In genomic region chr17:25409621-25410020, GRCm38 (mm10) we compare ENCODE assay signal across 18 mouse cellular contexts. TPM values are rescaled to one million over a fixed set of nuclear protein-coding genes. Genes with fewer than 3 reads are reported as not detected.
DNase-seq lines count a peak whose midpoint lies in the region; ATAC-seq and TF ChIP-seq lines count a peak whose summit lies in the region.
"Had no signal": no experiment of that assay in that cellular context is flagged by ENCODE, and none has a peak within 500 bp of the region (broad histone marks: within the 10 kb centered on the region; RNA-seq: fewer than 3 reads in every experiment).

No protein-coding gene starts in this region.

- peaks cover 72% of the 10 kb centered on the region for H3K4me1 ChIP-seq in heart, embryonic 16.5 days (ENCODE audit: control insufficient read depth, insufficient read depth, low read length)
- peaks cover 69% of the 10 kb centered on the region for H3K4me1 ChIP-seq in embryonic facial prominence, embryonic 15.5 days
- peaks cover 55% of the 10 kb centered on the region for H3K4me1 ChIP-seq in midbrain, embryonic 14.5 days (ENCODE audit: control insufficient read depth, insufficient read depth, low read length)
- H3K4me1 ChIP-seq in liver, postnatal 0 days (ENCODE audit: insufficient read depth): peaks cover 2% of the 10 kb centered on the region; the same call in 1 of the 2 replicates

- H3K27ac ChIP-seq in heart, embryonic 16.5 days (ENCODE audit: low read length): peak overlapping the region; percentile 60
- peak overlapping the region; percentile 61 for H3K27ac ChIP-seq in embryonic facial prominence, embryonic 15.5 days (replicated peaks)
- H3K27ac ChIP-seq in midbrain, embryonic 14.5 days (replicated peaks; ENCODE audit: low read depth, low read length): peak overlapping the region; percentile 32; the same call in 1 of the 2 replicates
- no peak overlapping the region for H3K27ac ChIP-seq in liver, postnatal 0 days (ENCODE audit: low read depth)
- H3K27ac ChIP-seq: gastrocnemius, adult 2 months; stomach, embryonic 15.5 days had no signal

- no peaks in the 10 kb centered on the region for H3K27me3 ChIP-seq in heart, embryonic 16.5 days (ENCODE audit: control insufficient read depth, insufficient read depth, low read length)
- no peaks in the 10 kb centered on the region for H3K27me3 ChIP-seq in embryonic facial prominence, embryonic 15.5 days
- H3K27me3 ChIP-seq in midbrain, embryonic 14.5 days (ENCODE audit: control insufficient read depth, insufficient read depth, low read length): no peaks in the 10 kb centered on the region
- H3K27me3 ChIP-seq in liver, postnatal 0 days (ENCODE audit: insufficient read depth, low read length): no peaks in the 10 kb centered on the region
- H3K27me3 ChIP-seq: Patski; stomach, embryonic 15.5 days had no signal

- no peaks in the 10 kb centered on the region for H3K36me3 ChIP-seq in heart, embryonic 16.5 days (ENCODE audit: control insufficient read depth, insufficient read depth)
- no peaks in the 10 kb centered on the region for H3K36me3 ChIP-seq in embryonic facial prominence, embryonic 15.5 days
- H3K36me3 ChIP-seq in midbrain, embryonic 14.5 days (ENCODE audit: control insufficient read depth, insufficient read depth, low read length): no peaks in the 10 kb centered on the region
- H3K36me3 ChIP-seq in liver, postnatal 0 days (replicated peaks; ENCODE audit: insufficient read depth, low read length): no peaks in the 10 kb centered on the region
- H3K36me3 ChIP-seq: stomach, embryonic 15.5 days had no signal

- H3K9ac ChIP-seq in heart, embryonic 16.5 days (ENCODE audit: low read length): peak overlapping the region; percentile 52; the same call in 1 of the 2 replicates
- H3K9ac ChIP-seq in embryonic facial prominence, embryonic 15.5 days: no peak overlapping the region
- no peak overlapping the region for H3K9ac ChIP-seq in midbrain, embryonic 14.5 days (replicated peaks; ENCODE audit: low read length)
- no peak overlapping the region for H3K9ac ChIP-seq in liver, postnatal 0 days (replicated peaks)
- H3K9ac ChIP-seq: stomach, embryonic 15.5 days had no signal

- no peak overlapping the region for H3K4me2 ChIP-seq in heart, embryonic 16.5 days (ENCODE audit: low read depth, low read length)
- no peak overlapping the region for H3K4me2 ChIP-seq in embryonic facial prominence, embryonic 15.5 days (replicated peaks)
- H3K4me2 ChIP-seq in midbrain, embryonic 14.5 days (ENCODE audit: low read length): no peak overlapping the region
- no peak overlapping the region for H3K4me2 ChIP-seq in liver, postnatal 0 days (ENCODE audit: low read depth, low read length)
- H3K4me2 ChIP-seq: stomach, embryonic 15.5 days had no signal

- TF ChIP-seq EP300 in liver, postnatal 0 days (IDR thresholded peaks at IDR 0.05; ENCODE audit: low read depth): no peak

- ATAC-seq in heart, embryonic 16.5 days (replicated peaks; ENCODE audit: extremely low read depth, insufficient read depth, low FRiP score): no peak
- no peak for ATAC-seq in embryonic facial prominence, embryonic 15.5 days (ENCODE audit: insufficient number of reproducible peaks, low FRiP score, low TSS enrichment, low read depth)
- ATAC-seq in midbrain, embryonic 14.5 days (ENCODE audit: low FRiP score, low TSS enrichment): no peak
- ATAC-seq in liver, postnatal 0 days: no peak
- ATAC-seq: Patski had no signal

- DNase-seq in heart, postnatal 14 days: no peak
- DNase-seq in brain, embryonic 14.5 days (ENCODE audit: low read depth): peak; percentile 69
- no peak for DNase-seq in midbrain, embryonic 14.5 days
- DNase-seq in liver, postnatal 0 days: no peak
- DNase-seq in frontal cortex, postnatal 14 days (ENCODE audit: low spot score in 2 of 2): no peak
- DNase-seq: cerebellum, postnatal 25 days; gastrocnemius, adult 2 months; lung, adult 18-20 months; thymus, postnatal 25 days had no signal

- no peak for TF ChIP-seq POLR2A in brain, embryonic 14.5 days (IDR thresholded peaks at IDR 0.05; ENCODE audit: borderline replicate concordance, extremely low read depth, insufficient read depth, insufficient read length, poor library complexity, severe bottlenecking)

- TF ChIP-seq CTCF in brain, embryonic 14.5 days (IDR thresholded peaks at IDR 0.05; ENCODE audit: borderline replicate concordance, extremely low read depth, insufficient read depth, insufficient read length): no peak
- no peak for TF ChIP-seq CTCF in liver, postnatal 0 days (IDR thresholded peaks at IDR 0.05; ENCODE audit: low read depth)

- H3K4me3 ChIP-seq in heart, embryonic 16.5 days (ENCODE audit: low read length): no peak overlapping the region
- H3K4me3 ChIP-seq in embryonic facial prominence, embryonic 15.5 days (replicated peaks): no peak overlapping the region
- H3K4me3 ChIP-seq in midbrain, embryonic 14.5 days (replicated peaks; ENCODE audit: low read depth, low read length): no peak overlapping the region
- no peak overlapping the region for H3K4me3 ChIP-seq in liver, postnatal 0 days (ENCODE audit: low read depth, low read length)
- H3K4me3 ChIP-seq: gastrocnemius, adult 2 months; myocyte; stomach, embryonic 15.5 days had no signal

- WGBS in heart, embryonic 16.5 days: 75% methylated on average over 7 of the region's 7 CpGs
- WGBS in embryonic facial prominence, embryonic 15.5 days: 26% methylated on average over 7 of the region's 7 CpGs
- WGBS in midbrain, embryonic 14.5 days: 59% methylated on average over 7 of the region's 7 CpGs
- WGBS in liver, postnatal 0 days (ENCODE audit: insufficient replicate concordance): 74% methylated on average over 7 of the region's 7 CpGs

- no peaks in the 10 kb centered on the region; the same call in 1 of the 2 replicates for H3K9me3 ChIP-seq in heart, embryonic 16.5 days (replicated peaks; ENCODE audit: control insufficient read depth, low read length)
- H3K9me3 ChIP-seq in embryonic facial prominence, embryonic 15.5 days (replicated peaks): no peaks in the 10 kb centered on the region
- no peaks in the 10 kb centered on the region for H3K9me3 ChIP-seq in midbrain, embryonic 14.5 days (ENCODE audit: control insufficient read depth, low read length)
- no peaks in the 10 kb centered on the region for H3K9me3 ChIP-seq in liver, postnatal 0 days (ENCODE audit: low read length)
- H3K9me3 ChIP-seq: stomach, embryonic 15.5 days had no signal

- intact Hi-C loops in heart, postnatal 14 days (cut with DNase I): no loop called here

RNA-seq across cellular contexts. Expression of gene Cacna1h, which starts 24.0 kb away (rescaled TPM):
- 4.5 and 5.4 TPM in 2 replicates for polyA plus RNA-seq in heart, embryonic 16.5 days (2015; fragmentation: Nextera tagmentation; extraction: Ambion mirVana)
- 1 to 10 TPM; 4.9 to 8.1 TPM for total RNA-seq in heart, postnatal 14 days (2021)
- 90.4 and 118 TPM in 2 replicates for polyA plus RNA-seq in brain, embryonic 14.5 days (2012; rRNA removed)
- polyA plus RNA-seq in embryonic facial prominence, embryonic 15.5 days (2015; fragmentation: Nextera tagmentation; extraction: Ambion mirVana): 4.3 and 5.7 TPM in 2 replicates
- 11.3 and 15.0 TPM in 2 replicates for polyA plus RNA-seq in midbrain, embryonic 14.5 days (2014; fragmentation: Nextera tagmentation; extraction: Ambion mirVana)
- 0.15 and 0.17 TPM in 2 replicates for polyA plus RNA-seq in liver, postnatal 0 days (2015; fragmentation: Nextera tagmentation; extraction: Ambion mirVana)

RNA-seq across cellular contexts. Expression of gene Tpsg1, which starts 40.5 kb away (rescaled TPM):
- 0.56 and 0.76 TPM in 2 replicates for polyA plus RNA-seq in heart, embryonic 16.5 days (2015; fragmentation: Nextera tagmentation; extraction: Ambion mirVana)
- total RNA-seq in heart, postnatal 14 days (2021): not detected
- 0.45 and 0.72 TPM in 2 replicates for polyA plus RNA-seq in brain, embryonic 14.5 days (2012; rRNA removed)
- polyA plus RNA-seq in embryonic facial prominence, embryonic 15.5 days (2015; fragmentation: Nextera tagmentation; extraction: Ambion mirVana): 10.3 and 10.9 TPM in 2 replicates
- 0.61 and 1.2 TPM in 2 replicates for polyA plus RNA-seq in midbrain, embryonic 14.5 days (2014; fragmentation: Nextera tagmentation; extraction: Ambion mirVana)
- 0.21 TPM in 1 of 2 replicates, not detected in the other for polyA plus RNA-seq in liver, postnatal 0 days (2015; fragmentation: Nextera tagmentation; extraction: Ambion mirVana)
- total RNA-seq: CH12.LX; layer of hippocampus, postnatal 10 days; left cerebral cortex, postnatal 25 days had no signal
- polyA plus RNA-seq: kidney, embryonic 14.5 days; myocyte; Patski had no signal

RNA-seq across cellular contexts. Expression of gene Tpsb2, which starts 43.5 kb away (rescaled TPM):
- 11.0 and 11.7 TPM in 2 replicates for polyA plus RNA-seq in heart, embryonic 16.5 days (2015; fragmentation: Nextera tagmentation; extraction: Ambion mirVana)
- total RNA-seq in heart, postnatal 14 days (2021): 1 to 10 TPM; 5.2 to 5.7 TPM
- 0.62 and 2.5 TPM in 2 replicates for polyA plus RNA-seq in brain, embryonic 14.5 days (2012; rRNA removed)
- polyA plus RNA-seq in embryonic facial prominence, embryonic 15.5 days (2015; fragmentation: Nextera tagmentation; extraction: Ambion mirVana): 167 and 237 TPM in 2 replicates
- 0.20 TPM in 1 of 2 replicates, not detected in the other for polyA plus RNA-seq in midbrain, embryonic 14.5 days (2014; fragmentation: Nextera tagmentation; extraction: Ambion mirVana)
- 0.75 and 1.6 TPM in 2 replicates for polyA plus RNA-seq in liver, postnatal 0 days (2015; fragmentation: Nextera tagmentation; extraction: Ambion mirVana)
- total RNA-seq: CH12.LX; left cerebral cortex, postnatal 25 days had no signal
- polyA plus RNA-seq: myocyte, Patski had no signal

RNA-seq across cellular contexts. Expression of gene Tekt4, which starts 44.8 kb away (rescaled TPM):
- polyA plus RNA-seq in heart, embryonic 16.5 days (2015; fragmentation: Nextera tagmentation; extraction: Ambion mirVana): 0.81 and 1.5 TPM in 2 replicates
- total RNA-seq in heart, postnatal 14 days (2021): under 1 TPM in 1 of 2 experiments, not detected in 1; 0.50 TPM
- 1.1 and 1.4 TPM in 2 replicates for polyA plus RNA-seq in brain, embryonic 14.5 days (2012; rRNA removed)
- polyA plus RNA-seq in embryonic facial prominence, embryonic 15.5 days (2015; fragmentation: Nextera tagmentation; extraction: Ambion mirVana): 3.5 and 6.2 TPM in 2 replicates
- polyA plus RNA-seq in midbrain, embryonic 14.5 days (2014; fragmentation: Nextera tagmentation; extraction: Ambion mirVana): 0.46 and 0.50 TPM in 2 replicates
- 0.07 and 0.15 TPM in 2 replicates for polyA plus RNA-seq in liver, postnatal 0 days (2015; fragmentation: Nextera tagmentation; extraction: Ambion mirVana)
- total RNA-seq: CH12.LX; gastrocnemius, adult 2 months had no signal
- polyA plus RNA-seq: kidney, embryonic 14.5 days; myocyte; Patski had no signal

Comparison
In these comparisons a context has a peak if more than half of its experiments do, and no peak if none do; other contexts are left out.
1. RNA of gene Tpsb2, which starts 43.5 kb away (polyA plus RNA-seq): 167 to 237 TPM in embryonic facial prominence, embryonic 15.5 days; 11.0 to 11.7 TPM in heart, embryonic 16.5 days, 0.75 to 1.6 TPM in liver, postnatal 0 days, 0.62 to 2.5 TPM in brain, embryonic 14.5 days and 0.20 TPM in midbrain, embryonic 14.5 days; every median in the first group is over 10 times any median in the second.